Mouse (Mus musculus): Measurements from ENCODE around the gene Arnt. TPM values are rescaled to one million over a fixed set of nuclear protein-coding genes. Genes with fewer than 3 reads are reported as not detected.
"Not testable (repeated sequence)": the region's sequence is repeated elsewhere in the genome, so short reads cannot be mapped to it uniquely, and the experiment has no call there.

The Arnt gene
- polyA plus RNA-seq, 1 experiment from 2014 or later = 25.9 TPM

- no peak overlapping the region for H3K27ac ChIP-seq (replicated peaks)
- 94% methylated on average over 10 of the region's 10 CpGs for WGBS
- no peak overlapping the region for H3K9ac ChIP-seq (replicated peaks)
- ATAC-seq (replicated peaks) = no peak
- no peaks in the 10 kb centered on the region for H3K9me3 ChIP-seq
- no peak overlapping the region for H3K4me2 ChIP-seq (replicated peaks)
- no peaks in the 10 kb centered on the region for H3K36me3 ChIP-seq
- no peaks in the 10 kb centered on the region for H3K4me1 ChIP-seq
- no peak overlapping the region for H3K4me3 ChIP-seq
- no peaks in the 10 kb centered on the region for H3K27me3 ChIP-seq
These were observed 104.7 kb downstream of the Arnt start for GRCm38 (mm10) chr3:95538936-95539335.

DNA sequence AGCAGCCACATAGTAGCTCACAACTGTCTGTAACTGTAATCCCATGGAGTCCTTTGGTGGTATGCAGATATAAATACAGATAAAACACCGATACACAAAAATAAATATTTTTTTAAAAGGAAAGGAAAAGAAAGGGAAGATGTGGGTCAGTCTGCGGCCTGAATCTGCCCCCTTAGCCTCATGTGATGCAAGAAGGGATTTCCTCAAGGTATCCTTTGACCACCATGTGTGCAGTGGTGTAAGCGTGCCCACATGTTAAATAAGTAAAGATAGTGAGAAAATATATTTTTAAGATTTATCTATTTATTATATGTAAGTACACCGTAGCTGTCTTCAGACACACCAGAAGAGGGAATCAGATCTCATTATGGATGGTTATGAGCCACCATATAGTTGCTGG lies 105.6 kb downstream of the Arnt start:
- WGBS = 96% methylated on average over 4 of the region's 4 CpGs
- H3K9ac ChIP-seq (replicated peaks) = no peak overlapping the region
- no peak overlapping the region for H3K4me3 ChIP-seq
- no peaks in the 10 kb centered on the region for H3K36me3 ChIP-seq
- H3K4me2 ChIP-seq (replicated peaks) = no peak overlapping the region
- H3K4me1 ChIP-seq = no peaks in the 10 kb centered on the region
- ATAC-seq (replicated peaks) = no peak
- H3K27ac ChIP-seq (replicated peaks) = no peak overlapping the region
- H3K27me3 ChIP-seq = no peaks in the 10 kb centered on the region
- no peaks in the 10 kb centered on the region for H3K9me3 ChIP-seq

DNA sequence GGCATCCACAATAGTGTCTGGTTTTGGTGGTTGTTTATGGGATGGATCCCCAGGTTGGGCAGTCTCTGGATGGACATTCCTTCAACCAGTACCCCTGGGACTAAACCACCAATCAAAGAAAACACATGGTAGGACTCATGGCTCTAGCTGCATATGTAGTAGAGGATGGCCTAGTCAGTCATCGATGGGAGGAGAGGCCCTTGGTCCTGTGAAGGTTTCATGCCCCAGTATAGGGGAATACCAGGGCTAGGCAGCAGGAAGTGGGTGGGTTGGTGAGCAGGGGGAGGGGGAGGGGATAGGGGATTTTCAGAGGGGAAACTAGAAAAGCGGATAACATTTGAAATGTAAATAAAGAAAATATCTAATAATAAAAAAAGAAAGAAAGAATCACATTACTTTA lies 107.0 kb downstream of the Arnt start:
- not testable (repeated sequence) for H3K4me2 ChIP-seq (replicated peaks); H3K4me3 ChIP-seq; H3K27ac ChIP-seq (replicated peaks); H3K9ac ChIP-seq (replicated peaks); H3K36me3 ChIP-seq; H3K9me3 ChIP-seq; H3K4me1 ChIP-seq; ATAC-seq (replicated peaks); H3K27me3 ChIP-seq
- 95% methylated on average over 2 of the region's 2 CpGs for WGBS

DNA sequence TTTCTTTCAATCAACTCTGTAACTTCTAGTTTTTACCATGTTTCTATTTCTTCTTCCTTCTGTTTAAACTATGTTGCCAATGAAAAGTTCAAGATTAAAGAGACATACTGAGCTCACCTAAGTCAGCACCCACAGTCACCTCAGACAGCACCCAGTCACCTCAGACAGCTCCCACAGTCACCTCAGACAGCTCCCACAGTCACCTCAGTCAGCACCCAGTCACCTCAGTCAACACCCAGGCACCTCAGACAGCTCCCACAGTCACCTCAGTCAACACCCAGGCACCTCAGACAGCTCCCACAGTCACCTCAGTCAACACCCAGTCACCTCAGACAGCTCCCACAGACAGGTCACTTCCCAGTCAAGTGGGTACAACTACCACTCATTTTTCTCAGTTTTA lies 108.0 kb downstream of the Arnt start:
- Histone ChIP-seq H3K4me2 (replicated peaks) (no peak overlapping the region), H3K4me3 (no peak overlapping the region), H3K27me3 (no peaks in the 10 kb centered on the region), H3K9ac (replicated peaks) (no peak overlapping the region), H3K27ac (replicated peaks) (no peak overlapping the region), H3K4me1 (no peaks in the 10 kb centered on the region), H3K36me3 (no peaks in the 10 kb centered on the region), H3K9me3 (no peaks in the 10 kb centered on the region)
- ATAC-seq (replicated peaks) = no peak

GRCm38 (mm10) chr3:95542981-95543380 lies 108.8 kb downstream of the Arnt start:
- no peaks in the 10 kb centered on the region for H3K36me3 ChIP-seq
- H3K9me3 ChIP-seq = no peaks in the 10 kb centered on the region
- H3K9ac ChIP-seq (replicated peaks) = no peak overlapping the region
- H3K4me2 ChIP-seq (replicated peaks) = no peak overlapping the region
- no peaks in the 10 kb centered on the region for H3K27me3 ChIP-seq
- no peaks in the 10 kb centered on the region for H3K4me1 ChIP-seq
- no peak for ATAC-seq (replicated peaks)
- 75% methylated on average over 7 of the region's 7 CpGs for WGBS
- no peak overlapping the region for H3K4me3 ChIP-seq
- H3K27ac ChIP-seq (replicated peaks) = no peak overlapping the region

Other genes starting within 250 kb of the Arnt start
- 4.8 and 5.9 TPM in 2 replicates for gene Gabpb2, start 216.5 kb upstream of the Arnt start, polyA plus RNA-seq (2015; fragmentation: Nextera tagmentation; extraction: Ambion mirVana)
- gene Cdc42se1, start 205.7 kb upstream of the Arnt start, polyA plus RNA-seq (2015; fragmentation: Nextera tagmentation; extraction: Ambion mirVana) = 88.5 and 90.0 TPM in 2 replicates
- gene Mllt11, start 202.2 kb upstream of the Arnt start, polyA plus RNA-seq (2015; fragmentation: Nextera tagmentation; extraction: Ambion mirVana) = 254 and 266 TPM in 2 replicates
- 0.11 and 0.15 TPM in 2 replicates for gene Gm128, start 192.8 kb upstream of the Arnt start, polyA plus RNA-seq (2015; fragmentation: Nextera tagmentation; extraction: Ambion mirVana)
- 0.10 TPM in 1 of 2 replicates, not detected in the other for gene Bnipl, start 183.2 kb upstream of the Arnt start, polyA plus RNA-seq (2015; fragmentation: Nextera tagmentation; extraction: Ambion mirVana)
- 46.1 and 46.2 TPM in 2 replicates for gene Mindy1, start 153.0 kb upstream of the Arnt start, polyA plus RNA-seq (2015; fragmentation: Nextera tagmentation; extraction: Ambion mirVana)
- 42.0 and 44.4 TPM in 2 replicates for gene Prune1, start 152.3 kb upstream of the Arnt start, polyA plus RNA-seq (2015; fragmentation: Nextera tagmentation; extraction: Ambion mirVana)
- 0.47 and 0.61 TPM in 2 replicates for gene Anxa9, start 127.2 kb upstream of the Arnt start, polyA plus RNA-seq (2015; fragmentation: Nextera tagmentation; extraction: Ambion mirVana)
- 96.7 and 101 TPM in 2 replicates for gene Cers2, start 119.6 kb upstream of the Arnt start, polyA plus RNA-seq (2015; fragmentation: Nextera tagmentation; extraction: Ambion mirVana)
- gene Setdb1, start 77.2 kb upstream of the Arnt start, polyA plus RNA-seq (2015; fragmentation: Nextera tagmentation; extraction: Ambion mirVana) = 45.2 and 48.8 TPM in 2 replicates
- not detected in 2 replicates for gene 4930558C23Rik, start 31.5 kb upstream of the Arnt start, polyA plus RNA-seq (2015; fragmentation: Nextera tagmentation; extraction: Ambion mirVana)
- 3.7 and 4.3 TPM in 2 replicates for gene Ctsk, start 64.9 kb downstream of the Arnt start, polyA plus RNA-seq (2015; fragmentation: Nextera tagmentation; extraction: Ambion mirVana)
- 11.9 and 13.9 TPM in 2 replicates for gene Ctss, start 92.4 kb downstream of the Arnt start, polyA plus RNA-seq (2015; fragmentation: Nextera tagmentation; extraction: Ambion mirVana)
- gene Hormad1, start 125.3 kb downstream of the Arnt start, polyA plus RNA-seq (2015; fragmentation: Nextera tagmentation; extraction: Ambion mirVana) = not detected in 2 replicates
- gene Golph3l, start 154.5 kb downstream of the Arnt start, polyA plus RNA-seq (2015; fragmentation: Nextera tagmentation; extraction: Ambion mirVana) = 32.9 and 33.4 TPM in 2 replicates
- gene Ensa, start 190.6 kb downstream of the Arnt start, polyA plus RNA-seq (2015; fragmentation: Nextera tagmentation; extraction: Ambion mirVana) = 112 and 121 TPM in 2 replicates
- 48.1 and 52.4 TPM in 2 replicates for gene Mcl1, start 224.4 kb downstream of the Arnt start, polyA plus RNA-seq (2015; fragmentation: Nextera tagmentation; extraction: Ambion mirVana)

Measured in forebrain, embryonic 15.5 days (tissue).